Mouse (Mus musculus): ENCODE measurements around the gene Hist1h1d. TPM values are rescaled to one million over a fixed set of nuclear protein-coding genes. Genes with fewer than 3 reads are reported as not detected.
A peak's percentile ranks its signal among the peaks of the same experiment; 100 is the strongest.

Gene Hist1h1d
- polyA plus RNA-seq, 1 experiment from 2014 or later = 0.87 TPM

DNA sequence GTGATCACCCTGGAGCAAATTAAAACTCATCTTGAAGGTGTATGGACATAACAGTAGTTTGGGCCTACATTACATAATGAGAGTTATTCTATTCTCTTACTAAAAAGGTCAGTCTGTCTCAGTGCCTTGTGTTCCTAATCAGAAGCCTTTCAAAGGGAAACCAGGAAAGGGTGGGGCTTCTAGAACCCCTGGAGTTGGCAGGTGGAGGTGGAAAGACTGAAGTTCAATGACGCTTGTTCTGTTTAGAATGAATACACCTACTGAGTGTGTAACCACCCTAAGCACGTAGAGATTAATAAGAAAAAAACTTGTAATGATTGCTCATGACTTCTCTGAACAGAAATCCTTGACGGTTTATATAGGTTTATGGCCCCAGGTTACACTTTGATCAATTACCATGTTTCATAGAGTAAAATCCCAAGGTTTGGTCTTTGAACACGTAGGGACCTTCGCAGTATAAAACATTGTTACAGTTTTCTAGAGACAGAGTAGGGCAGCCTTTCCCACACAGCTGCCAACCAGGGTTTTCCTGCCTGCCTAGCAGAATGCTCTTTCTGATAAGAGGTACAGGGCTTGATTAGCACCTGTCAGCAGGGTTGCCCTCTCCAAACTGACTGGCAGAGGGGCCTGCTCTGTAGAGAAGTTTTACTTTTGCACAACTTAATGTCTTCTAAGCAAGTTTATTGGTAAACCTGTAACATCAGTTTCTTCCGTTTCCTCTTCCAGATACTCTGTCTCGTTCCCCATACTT is 42.7 kb downstream of the Hist1h1d start:
- Histone ChIP-seq H3K9ac (ENCODE audit: low read length) (no peak overlapping the region), H3K36me3 (ENCODE audit: control insufficient read depth, insufficient read depth, low read length) (no peaks in the 10 kb centered on the region), H3K4me2 (ENCODE audit: low read depth, low read length, severe bottlenecking) (no peak overlapping the region), H3K9me3 (ENCODE audit: control insufficient read depth, low read length) (no peaks in the 10 kb centered on the region), H3K4me3 (ENCODE audit: low read depth, low read length) (no peak overlapping the region), H3K27me3 (ENCODE audit: control insufficient read depth, insufficient read depth, low read length) (no peaks in the 10 kb centered on the region), H3K27ac (ENCODE audit: low read depth, low read length) (no peak overlapping the region), H3K4me1 (replicated peaks; ENCODE audit: control insufficient read depth, insufficient read depth, low read length) (no peaks in the 10 kb centered on the region)
- 84% methylated on average over 7 of the region's 7 CpGs for WGBS
- DNase-seq (ENCODE audit: low spot score) (no peak), ATAC-seq (replicated peaks; ENCODE audit: low FRiP score) (no peak)

DNA sequence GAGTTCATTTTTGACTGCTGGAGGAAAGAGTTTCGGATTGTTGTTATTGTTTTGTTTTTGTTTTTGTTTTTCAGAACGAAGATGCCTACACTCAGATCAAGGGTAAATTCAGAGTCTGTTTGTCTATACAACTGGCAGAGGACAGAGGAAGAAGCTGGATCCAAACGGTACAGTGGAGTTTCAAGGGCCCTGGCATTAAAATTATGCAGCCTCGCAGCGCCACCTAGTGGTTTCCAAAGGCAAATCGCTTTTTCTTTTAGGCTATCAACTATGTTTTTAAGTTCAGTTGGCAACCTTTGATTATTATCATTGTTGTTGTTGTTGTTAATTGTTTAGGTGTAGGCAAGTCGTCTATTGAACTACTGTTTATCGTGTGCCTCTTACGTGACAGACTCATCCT is 44.9 kb downstream of the Hist1h1d start:
- peak; percentile 88 for DNase-seq (ENCODE audit: low spot score)
- no peaks in the 10 kb centered on the region for H3K9me3 ChIP-seq (ENCODE audit: control insufficient read depth, low read length)
- H3K4me1 ChIP-seq (replicated peaks; ENCODE audit: control insufficient read depth, insufficient read depth, low read length) = no peaks in the 10 kb centered on the region
- no peak overlapping the region for H3K27ac ChIP-seq (ENCODE audit: low read depth, low read length)
- H3K4me2 ChIP-seq (ENCODE audit: low read depth, low read length, severe bottlenecking) = no peak overlapping the region
- no peaks in the 10 kb centered on the region for H3K36me3 ChIP-seq (ENCODE audit: control insufficient read depth, insufficient read depth, low read length)
- WGBS = 6% methylated on average over 9 of the region's 9 CpGs
- H3K9ac ChIP-seq (ENCODE audit: low read length) = no peak overlapping the region
- ATAC-seq (replicated peaks; ENCODE audit: low FRiP score) = 0 out of 2 replicates have a peak, but pooled peaks have one; percentile 67
- H3K4me3 ChIP-seq (ENCODE audit: low read depth, low read length) = no peak overlapping the region
- no peaks in the 10 kb centered on the region for H3K27me3 ChIP-seq (ENCODE audit: control insufficient read depth, insufficient read depth, low read length)

DNA sequence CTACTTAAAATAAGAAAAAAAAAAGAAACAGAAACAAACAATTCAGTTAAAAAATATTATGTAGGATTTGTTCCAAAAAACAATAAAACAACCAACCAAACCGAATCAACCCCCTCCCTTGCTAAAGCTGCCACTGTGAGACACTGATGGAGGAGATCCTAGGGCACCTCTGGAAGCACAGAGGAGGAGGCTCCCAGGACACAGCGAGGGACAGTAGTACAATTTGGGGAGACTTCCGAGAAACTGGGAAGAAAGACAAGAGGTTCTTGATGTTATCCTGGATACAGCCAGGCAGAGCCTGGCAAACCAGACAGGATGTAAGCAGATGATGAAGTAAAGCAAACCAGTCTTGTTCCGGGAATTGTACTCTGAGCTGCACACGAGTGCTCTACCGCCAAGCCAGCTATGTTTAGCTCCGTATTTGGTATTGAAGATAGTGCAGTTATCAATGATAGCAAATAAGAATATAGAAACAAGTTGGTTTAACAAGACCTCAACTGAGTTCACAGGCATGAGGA is 50.2 kb downstream of the Hist1h1d start:
- no peak for ATAC-seq (replicated peaks; ENCODE audit: low FRiP score)
- H3K27me3 ChIP-seq (ENCODE audit: control insufficient read depth, insufficient read depth, low read length) = no peaks in the 10 kb centered on the region
- no peaks in the 10 kb centered on the region for H3K9me3 ChIP-seq (ENCODE audit: control insufficient read depth, low read length)
- H3K36me3 ChIP-seq (ENCODE audit: control insufficient read depth, insufficient read depth, low read length) = no peaks in the 10 kb centered on the region
- WGBS = 88% methylated on average over 7 of the region's 7 CpGs
- no peak overlapping the region for H3K9ac ChIP-seq (ENCODE audit: low read length)
- no peak overlapping the region for H3K4me3 ChIP-seq (ENCODE audit: low read depth, low read length)
- H3K27ac ChIP-seq (ENCODE audit: low read depth, low read length) = no peak overlapping the region
- H3K4me1 ChIP-seq (replicated peaks; ENCODE audit: control insufficient read depth, insufficient read depth, low read length) = no peaks in the 10 kb centered on the region
- no peak for DNase-seq (ENCODE audit: low spot score)
- no peak overlapping the region for H3K4me2 ChIP-seq (ENCODE audit: low read depth, low read length, severe bottlenecking)

DNA sequence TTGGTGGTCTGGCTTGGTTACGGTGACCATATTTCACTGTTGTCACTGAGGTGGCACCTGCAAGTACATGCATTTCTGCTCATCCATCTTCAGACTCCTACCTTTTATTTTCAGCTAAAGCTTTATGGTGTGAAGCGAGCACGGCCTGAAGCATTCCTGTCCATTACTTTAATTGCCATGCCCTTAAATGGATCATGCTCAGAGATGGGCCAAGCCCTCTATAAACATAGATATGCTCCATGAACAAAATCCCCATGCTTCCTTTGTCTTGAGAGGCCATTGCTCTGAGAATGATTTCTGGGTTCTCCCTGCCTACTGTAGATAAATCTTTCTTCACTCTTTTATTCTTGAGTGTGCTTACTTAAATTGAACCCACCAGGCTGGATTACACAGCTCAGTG is 51.4 kb downstream of the Hist1h1d start:
- Histone ChIP-seq H3K36me3 (ENCODE audit: control insufficient read depth, insufficient read depth, low read length) (no peaks in the 10 kb centered on the region), H3K4me1 (replicated peaks; ENCODE audit: control insufficient read depth, insufficient read depth, low read length) (no peaks in the 10 kb centered on the region), H3K27ac (ENCODE audit: low read depth, low read length) (no peak overlapping the region), H3K4me2 (ENCODE audit: low read depth, low read length, severe bottlenecking) (no peak overlapping the region), H3K4me3 (ENCODE audit: low read depth, low read length) (no peak overlapping the region), H3K9me3 (ENCODE audit: control insufficient read depth, low read length) (no peaks in the 10 kb centered on the region), H3K9ac (ENCODE audit: low read length) (no peak overlapping the region), H3K27me3 (ENCODE audit: control insufficient read depth, insufficient read depth, low read length) (no peaks in the 10 kb centered on the region)
- no peak for ATAC-seq (replicated peaks; ENCODE audit: low FRiP score)
- no peak for DNase-seq (ENCODE audit: low spot score)
- WGBS = 88% methylated on average over 3 of the region's 3 CpGs

DNA sequence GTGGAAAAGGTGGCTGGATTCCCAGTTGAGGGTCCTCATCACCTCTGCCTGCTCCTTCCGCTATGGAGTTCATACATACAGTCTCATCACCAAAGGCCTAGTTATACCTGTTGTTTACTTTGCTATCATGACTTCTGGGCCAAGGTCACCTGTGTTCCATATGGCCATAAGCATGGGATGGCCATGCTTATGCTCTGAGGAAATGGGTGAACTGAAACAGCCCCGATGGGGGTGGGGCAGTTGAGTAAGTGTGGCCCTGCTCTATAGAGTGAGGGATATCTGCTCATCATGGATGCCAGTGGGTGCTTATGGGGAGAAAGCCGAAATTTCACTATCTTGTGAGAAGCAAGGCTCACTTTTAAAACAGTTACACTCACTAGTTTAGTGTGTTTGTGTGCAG is 52.0 kb downstream of the Hist1h1d start:
- DNase-seq (ENCODE audit: low spot score) (no peak), ATAC-seq (replicated peaks; ENCODE audit: low FRiP score) (no peak)
- Histone ChIP-seq H3K9ac (ENCODE audit: low read length) (no peak overlapping the region), H3K36me3 (ENCODE audit: control insufficient read depth, insufficient read depth, low read length) (no peaks in the 10 kb centered on the region), H3K4me2 (ENCODE audit: low read depth, low read length, severe bottlenecking) (no peak overlapping the region), H3K9me3 (ENCODE audit: control insufficient read depth, low read length) (no peaks in the 10 kb centered on the region), H3K27me3 (ENCODE audit: control insufficient read depth, insufficient read depth, low read length) (no peaks in the 10 kb centered on the region), H3K4me1 (replicated peaks; ENCODE audit: control insufficient read depth, insufficient read depth, low read length) (no peaks in the 10 kb centered on the region), H3K4me3 (ENCODE audit: low read depth, low read length) (no peak overlapping the region), H3K27ac (ENCODE audit: low read depth, low read length) (no peak overlapping the region)
- 90% methylated on average over 3 of the region's 3 CpGs for WGBS

DNA sequence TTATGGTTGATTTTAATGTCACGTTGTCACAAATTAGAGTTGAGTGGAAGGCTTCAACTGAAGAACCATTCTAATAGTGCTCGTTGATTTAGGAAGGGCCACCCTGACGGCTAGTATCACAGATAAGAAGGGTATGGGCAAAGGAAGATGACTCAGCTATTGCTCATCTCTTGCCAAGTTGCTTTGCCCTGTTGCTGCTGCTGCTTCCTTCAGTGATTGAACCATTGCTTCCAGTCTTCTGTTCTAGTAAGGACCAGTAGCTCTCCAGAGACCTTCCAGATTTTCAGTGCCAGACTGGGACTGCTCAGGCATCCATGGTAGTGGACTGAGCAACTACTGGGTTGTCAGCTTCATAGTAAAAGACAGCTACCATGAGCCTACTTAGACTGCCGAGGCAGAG is 56.1 kb downstream of the Hist1h1d start:
- H3K4me1 ChIP-seq (replicated peaks; ENCODE audit: control insufficient read depth, insufficient read depth, low read length) = no peaks in the 10 kb centered on the region
- 85% methylated on average over 4 of the region's 4 CpGs for WGBS
- H3K4me3 ChIP-seq (ENCODE audit: low read depth, low read length) = no peak overlapping the region
- no peak overlapping the region for H3K4me2 ChIP-seq (ENCODE audit: low read depth, low read length, severe bottlenecking)
- DNase-seq (ENCODE audit: low spot score) (no peak), ATAC-seq (replicated peaks; ENCODE audit: low FRiP score) (no peak)
- no peaks in the 10 kb centered on the region for H3K9me3 ChIP-seq (ENCODE audit: control insufficient read depth, low read length)
- no peak overlapping the region for H3K9ac ChIP-seq (ENCODE audit: low read length)
- H3K36me3 ChIP-seq (ENCODE audit: control insufficient read depth, insufficient read depth, low read length) = no peaks in the 10 kb centered on the region
- no peak overlapping the region for H3K27ac ChIP-seq (ENCODE audit: low read depth, low read length)
- no peaks in the 10 kb centered on the region for H3K27me3 ChIP-seq (ENCODE audit: control insufficient read depth, insufficient read depth, low read length)

DNA sequence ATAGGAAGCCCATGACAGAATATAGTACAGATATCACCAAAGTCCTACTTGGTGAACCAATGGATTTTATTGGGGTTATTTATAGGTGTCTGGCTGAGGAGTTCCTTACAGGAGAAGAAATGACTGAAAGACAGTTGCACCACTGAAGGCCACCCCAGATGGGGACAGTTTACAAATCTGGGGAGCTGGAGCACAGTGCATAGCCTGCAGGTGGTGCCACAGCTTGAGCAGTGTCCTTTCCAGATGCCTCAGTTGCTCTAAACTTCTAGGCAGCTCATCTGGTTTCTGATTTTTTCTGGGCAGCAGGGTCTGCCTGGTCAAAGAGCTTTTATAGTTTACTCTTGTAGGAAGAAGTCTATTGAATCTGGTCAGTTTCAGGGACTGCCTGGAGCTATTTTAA is 56.8 kb downstream of the Hist1h1d start:
- Histone ChIP-seq H3K27ac (ENCODE audit: low read depth, low read length) (no peak overlapping the region), H3K9ac (ENCODE audit: low read length) (no peak overlapping the region), H3K4me2 (ENCODE audit: low read depth, low read length, severe bottlenecking) (no peak overlapping the region), H3K27me3 (ENCODE audit: control insufficient read depth, insufficient read depth, low read length) (no peaks in the 10 kb centered on the region), H3K9me3 (ENCODE audit: control insufficient read depth, low read length) (no peaks in the 10 kb centered on the region), H3K4me3 (ENCODE audit: low read depth, low read length) (no peak overlapping the region), H3K4me1 (replicated peaks; ENCODE audit: control insufficient read depth, insufficient read depth, low read length) (no peaks in the 10 kb centered on the region), H3K36me3 (ENCODE audit: control insufficient read depth, insufficient read depth, low read length) (no peaks in the 10 kb centered on the region)
- no peak for ATAC-seq (replicated peaks; ENCODE audit: low FRiP score)
- no peak for DNase-seq (ENCODE audit: low spot score)
